Mouse (Mus musculus) gastrocnemius, postnatal 36 days (tissue): Measurements from ENCODE around the gene Cyb561. TPM values are rescaled to one million over a fixed set of nuclear protein-coding genes. Genes with fewer than 3 reads are reported as not detected.

Experiments
- total RNA-seq, 2 experiments: library from RNA; stranded (reverse); gene quantifications; 2 replicates each; pipeline ENCODE4 v1.2.3; 2021

The Cyb561 gene
- total RNA-seq, 2 experiments from 2014 or later = 4.3 to 6.0 TPM

Other genes starting within 250 kb of the Cyb561 start
- 10 to 100 TPM; 24.1 to 34.8 TPM for gene Ace, start 14.6 kb upstream of the Cyb561 start, total RNA-seq
- gene Ace3, start 41.3 kb upstream of the Cyb561 start, total RNA-seq = not detected
- not detected for gene Kcnh6, start 54.8 kb upstream of the Cyb561 start, total RNA-seq
- 10 to 100 TPM; 23.9 to 25.6 TPM for gene Dcaf7, start 83.5 kb upstream of the Cyb561 start, total RNA-seq
- 10 to 100 TPM; 37.6 to 42.7 TPM for gene Taco1, start 112.7 kb upstream of the Cyb561 start, total RNA-seq
- gene Map3k3, start 131.3 kb upstream of the Cyb561 start, total RNA-seq = 10 to 100 TPM; 20.6 to 20.8 TPM
- gene Gm10840, start 207.5 kb upstream of the Cyb561 start, total RNA-seq = not detected
- 1 to 10 TPM; 1.5 to 3.6 TPM for gene Limd2, start 207.5 kb upstream of the Cyb561 start, total RNA-seq
- 10 to 100 TPM; 10.5 to 10.9 TPM for gene Strada, start 248.8 kb upstream of the Cyb561 start, total RNA-seq